Mouse (Mus musculus) neural tube, embryonic 14.5 days (tissue): Measurements from ENCODE around the gene Cxcl10. TPM values are rescaled to one million over a fixed set of nuclear protein-coding genes. Genes with fewer than 3 reads are reported as not detected.

Experiments
- ATAC-seq: fragments of 200-750 bp; cut with Nextera tagmentation; 2 replicates; pipeline ENCODE4 v1.8.0; 2017; ENCODE audit warnings: low read depth, mild to moderate bottlenecking, moderate TSS enrichment, moderate library complexity
- H3K27ac ChIP-seq: fragments of 300-500 bp; sonication (generic); 2 replicates; pipeline ENCODE4 v1.5.1; 2014; ENCODE audit warnings: low read depth, mild to moderate bottlenecking, control low read depth, low read length, moderate library complexity, mixed read lengths
- H3K27me3 ChIP-seq: fragments of 300-500 bp; sonication (generic); 2 replicates; pipeline ENCODE4 v1.6.1; 2014; ENCODE audit warnings: low read length; ENCODE audit not compliant: control insufficient read depth, insufficient read depth
- H3K36me3 ChIP-seq: fragments of 300-500 bp; sonication (generic); 2 replicates; pipeline ENCODE4 v1.6.1; 2014; ENCODE audit warnings: low read length, mixed read lengths; ENCODE audit not compliant: control insufficient read depth, insufficient read depth
- H3K4me1 ChIP-seq: fragments of 300-500 bp; sonication (generic); 2 replicates; pipeline ENCODE4 v1.6.1; 2014; ENCODE audit warnings: low read length; ENCODE audit not compliant: control insufficient read depth, insufficient read depth
- H3K4me2 ChIP-seq: fragments of 300-500 bp; sonication (generic); 2 replicates; pipeline ENCODE4 v1.6.1; 2014; ENCODE audit warnings: mild to moderate bottlenecking, low read depth, low read length, control low read depth
- H3K4me3 ChIP-seq: fragments of 300-500 bp; sonication (generic); 2 replicates; pipeline ENCODE4 v1.5.1; 2014; ENCODE audit warnings: low read depth, low read length, control low read depth, mixed read lengths
- H3K9ac ChIP-seq: fragments of 300-500 bp; sonication (generic); replicated peaks from 2 replicates; pipeline ENCODE4 v1.6.1; 2014; ENCODE audit warnings: low read depth, mild to moderate bottlenecking, control low read depth, low read length, mixed read lengths
- H3K9me3 ChIP-seq: fragments of 300-500 bp; sonication (generic); 2 replicates; pipeline ENCODE4 v1.6.1; 2016; ENCODE audit warnings: low read length; ENCODE audit not compliant: control insufficient read depth
- WGBS: fragments of 180-500 bp; shearing (Covaris S2); extraction: QIAGEN DNeasy Blood & Tissue Kit; methylation state at CpG from one replicate; pipeline ENCODE4 v1.1.7; 2014; 5-methylcytosine and 5-hydroxymethylcytosine counted together
- polyA plus RNA-seq: library from polyadenylated mRNA; unstranded; fragments of >200 nt; fragmentation: Nextera tagmentation; extraction: Ambion mirVana; gene quantifications from 2 replicates; pipeline ENCODE4 v1.2.1, GENCODE M21; 2014

Gene Cxcl10
- polyA plus RNA-seq, 1 experiment from 2014 or later: not detected

- WGBS: 54% methylated on average over 2 of the region's 2 CpGs
- no peak for ATAC-seq
Observed at GRCm38 (mm10) chr5:92372605-92373004, 23.9 kb upstream of the Cxcl10 start.

DNA sequence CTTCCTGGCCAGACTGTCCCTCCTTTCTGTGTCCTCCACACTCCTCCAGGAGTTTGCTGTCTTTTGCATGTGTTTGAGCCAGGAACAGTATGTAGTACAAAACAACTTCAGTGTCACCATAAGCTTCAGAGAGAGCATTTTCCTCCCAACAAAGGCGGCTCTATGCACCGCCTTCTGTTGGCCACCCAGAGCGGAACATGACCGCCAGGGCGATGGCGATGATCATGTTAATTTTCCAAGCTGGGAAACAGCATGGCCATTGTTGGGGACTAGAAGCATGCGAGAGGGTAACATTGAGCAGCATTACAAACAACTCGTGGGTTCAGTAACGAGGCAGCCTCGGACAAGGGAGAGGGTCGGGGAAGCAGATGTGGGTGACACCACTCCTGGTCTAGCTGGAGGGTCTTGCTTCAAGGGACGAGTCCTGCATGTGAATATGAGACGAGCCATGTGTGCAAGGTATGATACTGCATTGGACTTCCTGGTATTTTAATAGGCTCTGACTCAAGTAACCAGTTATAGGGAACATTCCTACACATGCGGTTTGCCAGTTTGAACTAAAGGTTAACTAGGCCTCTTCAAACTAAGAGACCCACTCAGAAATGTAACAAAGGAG is 22.8 kb upstream of the Cxcl10 start:
- 53% methylated on average over 14 of the region's 14 CpGs for WGBS
- peak; percentile 32; the same call in 1 of the 2 replicates for ATAC-seq
- H3K27me3 ChIP-seq: no peaks in the 10 kb centered on the region
- H3K27ac ChIP-seq: peak overlapping the region; percentile 28; the same call in 1 of the 2 replicates
- H3K4me1 ChIP-seq: peaks cover 3% of the 10 kb centered on the region; the same call in 1 of the 2 replicates
- H3K9ac ChIP-seq: no peak overlapping the region
- H3K36me3 ChIP-seq: no peaks in the 10 kb centered on the region
- H3K4me3 ChIP-seq: no peak overlapping the region
- no peak overlapping the region for H3K4me2 ChIP-seq
- H3K9me3 ChIP-seq: no peaks in the 10 kb centered on the region

More at GRCm38 (mm10) chr5:92372605-92373004, 23.9 kb upstream of the Cxcl10 start:
- Histone ChIP-seq H3K9me3 (no peaks in the 10 kb centered on the region), H3K4me3 (no peak overlapping the region), H3K4me1 (peaks cover 3% of the 10 kb centered on the region; the same call in 1 of the 2 replicates), H3K4me2 (no peak overlapping the region), H3K36me3 (no peaks in the 10 kb centered on the region), H3K27ac (no peak overlapping the region), H3K9ac (no peak overlapping the region), H3K27me3 (no peaks in the 10 kb centered on the region)

DNA sequence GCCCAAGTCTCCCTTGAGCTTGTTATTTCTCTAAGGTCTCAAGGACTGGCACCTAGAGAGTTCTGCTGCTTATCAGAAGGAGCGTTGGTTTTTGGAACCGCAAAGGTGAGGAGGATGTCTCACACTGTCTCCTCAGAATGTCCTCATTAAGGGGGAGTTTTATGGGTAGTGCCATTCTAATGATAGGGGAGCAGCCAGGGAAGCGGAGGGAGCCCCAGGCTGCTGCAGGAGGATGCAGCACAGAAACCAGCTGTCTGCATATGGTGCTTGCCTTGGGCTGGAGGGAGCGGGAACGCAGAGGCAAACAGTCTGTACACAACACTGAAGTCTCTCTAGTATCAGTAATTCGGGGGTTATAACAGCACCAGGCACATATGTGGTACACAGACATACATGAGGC is 22.2 kb upstream of the Cxcl10 start:
- Histone ChIP-seq H3K9me3 (no peaks in the 10 kb centered on the region), H3K4me1 (peaks cover 3% of the 10 kb centered on the region; the same call in 1 of the 2 replicates), H3K9ac (no peak overlapping the region), H3K4me3 (no peak overlapping the region), H3K27me3 (no peaks in the 10 kb centered on the region), H3K27ac (no peak overlapping the region; the same call in 1 of the 2 replicates), H3K36me3 (no peaks in the 10 kb centered on the region), H3K4me2 (no peak overlapping the region)
- WGBS: 65% methylated on average over 6 of the region's 6 CpGs
- ATAC-seq: peak; percentile 28; the same call in 1 of the 2 replicates

GRCm38 (mm10) chr5:92370392-92370791 is 21.7 kb upstream of the Cxcl10 start:
- Histone ChIP-seq H3K27me3 (no peaks in the 10 kb centered on the region), H3K9ac (no peak overlapping the region), H3K4me1 (peaks cover 3% of the 10 kb centered on the region; the same call in 1 of the 2 replicates), H3K4me2 (no peak overlapping the region), H3K4me3 (no peak overlapping the region), H3K9me3 (no peaks in the 10 kb centered on the region), H3K36me3 (no peaks in the 10 kb centered on the region), H3K27ac (no peak overlapping the region)
- 73% methylated on average over 6 of the region's 6 CpGs for WGBS
- ATAC-seq: no peak

GRCm38 (mm10) chr5:92369151-92369994 is 20.7 kb upstream of the Cxcl10 start:
- WGBS: 48% methylated on average over 13 of the region's 13 CpGs
- ATAC-seq: peak; percentile 92
- peaks cover 3% of the 10 kb centered on the region; the same call in 1 of the 2 replicates for H3K4me1 ChIP-seq
- H3K4me3 ChIP-seq: no peak overlapping the region
- peak overlapping the region; percentile 12; the same call in 1 of the 2 replicates for H3K4me2 ChIP-seq
- peak overlapping the region; percentile 46 for H3K27ac ChIP-seq
- H3K36me3 ChIP-seq: no peaks in the 10 kb centered on the region
- no peaks in the 10 kb centered on the region for H3K9me3 ChIP-seq
- no peak overlapping the region for H3K9ac ChIP-seq
- H3K27me3 ChIP-seq: no peaks in the 10 kb centered on the region

DNA sequence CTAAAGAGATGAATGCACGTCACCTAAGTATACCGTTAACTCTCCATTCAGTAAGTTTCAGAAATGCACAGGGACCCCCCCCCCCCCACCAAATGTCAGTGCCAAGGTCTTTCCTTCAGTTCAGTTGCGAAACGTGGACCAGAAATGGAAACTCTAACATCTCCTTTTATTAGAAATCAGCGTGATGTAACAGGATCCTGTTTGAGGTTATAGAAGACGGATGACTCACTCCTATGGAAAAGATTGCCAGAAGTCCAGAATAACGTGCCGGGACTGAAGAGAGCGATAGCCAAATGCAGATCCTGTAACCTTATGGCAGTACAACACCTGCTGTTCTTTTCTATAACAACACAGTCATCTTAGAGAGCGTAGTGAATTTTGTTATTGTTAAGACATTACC is 19.7 kb upstream of the Cxcl10 start:
- no peak for ATAC-seq
- 77% methylated on average over 10 of the region's 10 CpGs for WGBS
- no peak overlapping the region for H3K4me3 ChIP-seq
- no peak overlapping the region for H3K27ac ChIP-seq
- H3K4me1 ChIP-seq: peaks cover 3% of the 10 kb centered on the region; the same call in 1 of the 2 replicates
- no peaks in the 10 kb centered on the region for H3K36me3 ChIP-seq
- no peaks in the 10 kb centered on the region for H3K27me3 ChIP-seq
- H3K9me3 ChIP-seq: no peaks in the 10 kb centered on the region
- H3K4me2 ChIP-seq: no peak overlapping the region
- H3K9ac ChIP-seq: no peak overlapping the region

DNA sequence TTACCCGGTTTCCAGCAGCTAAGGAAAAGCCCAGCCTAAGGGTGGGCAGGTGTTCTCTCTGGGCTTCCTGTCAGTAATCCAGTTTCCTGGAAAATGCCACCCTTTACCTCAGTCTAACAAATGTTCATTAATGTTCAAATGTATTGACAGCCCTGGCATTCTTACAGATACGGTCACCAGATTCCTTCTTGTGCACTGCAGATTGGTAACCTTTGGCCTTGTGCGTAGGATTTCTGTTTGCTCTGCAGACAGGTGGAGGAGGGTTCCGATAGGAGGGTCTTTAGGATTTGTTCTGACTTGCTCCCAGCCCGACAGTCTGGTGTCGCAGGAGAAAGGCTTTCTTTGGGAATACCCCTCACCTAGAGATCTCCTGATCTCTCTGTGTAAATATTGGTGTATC is 17.9 kb upstream of the Cxcl10 start:
- Histone ChIP-seq H3K36me3 (no peaks in the 10 kb centered on the region), H3K27me3 (no peaks in the 10 kb centered on the region), H3K4me1 (peaks cover 3% of the 10 kb centered on the region; the same call in 1 of the 2 replicates), H3K9ac (no peak overlapping the region), H3K4me3 (no peak overlapping the region), H3K4me2 (no peak overlapping the region), H3K27ac (no peak overlapping the region), H3K9me3 (no peaks in the 10 kb centered on the region)
- whole genome bisulfite sequencing: 84% methylated on average over 6 of the region's 6 CpGs
- no peak for ATAC-seq

DNA sequence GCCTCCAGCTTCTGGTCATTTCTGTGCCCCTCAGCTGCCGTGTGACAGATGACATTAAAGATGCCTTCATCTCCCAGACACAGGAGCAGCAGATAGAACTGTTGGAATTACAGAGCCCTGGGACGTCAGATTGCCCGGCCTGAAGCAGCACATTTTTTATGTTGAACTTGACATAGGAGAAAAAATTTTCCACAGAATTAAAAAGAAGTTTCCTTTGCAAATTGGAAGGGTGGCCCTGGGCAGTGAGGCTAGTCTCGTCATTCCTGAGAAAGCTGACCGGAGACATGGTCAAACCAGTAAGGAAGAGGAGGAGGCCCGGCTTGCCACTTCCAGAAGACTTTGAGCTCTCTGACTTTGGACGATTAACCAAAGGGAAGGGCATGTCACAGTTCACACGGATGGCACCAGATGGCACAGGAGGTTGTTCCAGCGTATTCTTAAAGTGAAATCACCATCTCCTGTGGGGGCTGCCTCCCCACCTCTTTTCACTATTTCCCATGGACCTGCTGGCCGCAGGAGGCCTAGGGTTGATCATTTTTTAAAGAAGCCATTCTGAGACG is 16.5 kb upstream of the Cxcl10 start:
- H3K36me3 ChIP-seq: no peaks in the 10 kb centered on the region
- H3K9me3 ChIP-seq: no peaks in the 10 kb centered on the region
- no peak overlapping the region for H3K9ac ChIP-seq
- ATAC-seq: no peak
- 76% methylated on average over 11 of the region's 11 CpGs for WGBS
- no peak overlapping the region for H3K4me2 ChIP-seq
- H3K4me3 ChIP-seq: no peak overlapping the region
- no peaks in the 10 kb centered on the region for H3K27me3 ChIP-seq
- H3K27ac ChIP-seq: no peak overlapping the region
- no peaks in the 10 kb centered on the region for H3K4me1 ChIP-seq

DNA sequence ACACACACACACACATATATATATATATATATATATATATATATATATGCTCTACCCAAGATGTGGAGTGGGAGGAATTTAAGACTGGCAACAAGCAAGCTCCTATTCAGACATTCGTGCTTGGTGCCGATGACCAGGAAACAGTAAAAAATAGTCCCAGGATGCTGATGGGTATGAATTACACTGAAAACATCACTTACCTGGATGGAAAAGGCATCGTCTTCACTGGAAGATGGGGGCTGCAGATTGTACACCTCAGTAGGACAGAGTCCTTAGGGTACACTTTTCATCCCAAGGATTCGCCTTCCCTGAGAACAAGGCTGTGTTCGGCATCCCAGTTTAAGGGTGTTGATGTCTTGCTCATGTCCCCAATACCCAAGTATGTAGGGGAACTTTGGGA is 15.3 kb upstream of the Cxcl10 start:
- Histone ChIP-seq H3K9me3 (no peaks in the 10 kb centered on the region), H3K4me3 (no peak overlapping the region), H3K4me1 (no peaks in the 10 kb centered on the region), H3K27ac (no peak overlapping the region), H3K36me3 (no peaks in the 10 kb centered on the region), H3K9ac (no peak overlapping the region), H3K27me3 (no peaks in the 10 kb centered on the region), H3K4me2 (no peak overlapping the region)
- WGBS: 94% methylated on average over 5 of the region's 5 CpGs
- no peak for ATAC-seq
